Mouse (Mus musculus) forebrain, postnatal 0 days (tissue): ENCODE results near the gene Tctn1. TPM values are rescaled to one million over a fixed set of nuclear protein-coding genes. Genes with fewer than 3 reads are reported as not detected.

ENCODE experiments used
- ATAC-seq: fragments of 200-750 bp; cut with Nextera tagmentation; 2 replicates; pipeline ENCODE4 v1.8.0; 2017; ENCODE audit warnings: mild to moderate bottlenecking, moderate library complexity
- DNase-seq: peaks from one replicate; pipeline ENCODE4 v3.0.0-alpha.2; 2015
- H3K27ac ChIP-seq: fragments of 300-500 bp; sonication (generic); 2 replicates; pipeline ENCODE4 v1.5.1; 2014; ENCODE audit warnings: low read depth, mild to moderate bottlenecking, antibody characterized with exemption, low read length, moderate library complexity, mixed read lengths
- H3K27me3 ChIP-seq: fragments of 300-500 bp; sonication (generic); 2 replicates; pipeline ENCODE4 v1.6.1; 2014; ENCODE audit warnings: mild to moderate bottlenecking, low read length, mixed read lengths; ENCODE audit not compliant: insufficient read depth
- H3K36me3 ChIP-seq: fragments of 300-500 bp; sonication (generic); 2 replicates; pipeline ENCODE4 v1.6.1; 2014; ENCODE audit warnings: mild to moderate bottlenecking, moderate library complexity; ENCODE audit not compliant: insufficient read depth
- H3K4me1 ChIP-seq: fragments of 300-500 bp; sonication (generic); 2 replicates; pipeline ENCODE4 v1.6.1; 2014; ENCODE audit warnings: antibody characterized with exemption; ENCODE audit not compliant: insufficient read depth
- H3K4me2 ChIP-seq: fragments of 300-500 bp; sonication (generic); 2 replicates; pipeline ENCODE4 v1.6.1; 2014; ENCODE audit warnings: low read depth, mild to moderate bottlenecking, moderate library complexity
- H3K4me3 ChIP-seq: fragments of 300-500 bp; sonication (generic); 2 replicates; pipeline ENCODE4 v1.5.1; 2014; ENCODE audit warnings: low read depth, low read length, mixed read lengths
- H3K9ac ChIP-seq: fragments of 300-500 bp; sonication (generic); 2 replicates; pipeline ENCODE4 v1.6.1; 2014; ENCODE audit warnings: mild to moderate bottlenecking
- H3K9me3 ChIP-seq: fragments of 300-500 bp; sonication (generic); 2 replicates; pipeline ENCODE4 v1.6.1; 2016; ENCODE audit warnings: low read length
- CTCF ChIP-seq: sonication (generic); IDR thresholded peaks from 2 replicates; pipeline ENCODE4 v1.5.1; 2016; ENCODE audit warnings: antibody characterized with exemption, control low read depth, low read depth
- WGBS: fragments of 180-500 bp; shearing (Covaris S2); extraction: QIAGEN DNeasy Blood & Tissue Kit; methylation state at CpG from one replicate; pipeline ENCODE4 v1.1.7; 2014; 5-methylcytosine and 5-hydroxymethylcytosine counted together
- polyA plus RNA-seq: library from polyadenylated mRNA; unstranded; fragments of >200 nt; fragmentation: Nextera tagmentation; extraction: Ambion mirVana; gene quantifications from 2 replicates; pipeline ENCODE4 v1.2.1, GENCODE M21; 2015
- total RNA-seq: library from RNA; depleted of rRNA; stranded (reverse); fragments of >200 nt; gene quantifications from 2 replicates; pipeline ENCODE4 v1.2.3, GENCODE M21; 2014

The Tctn1 gene
- total and polyA plus RNA-seq, 2 experiments from 2014 or later: 4.3 to 31.2 TPM

GRCm38 (mm10) chr5:122208909-122209308, 55.4 kb downstream of the Tctn1 start:
- no peaks in the 10 kb centered on the region for H3K27me3 ChIP-seq
- H3K9ac ChIP-seq: no peak overlapping the region
- ATAC-seq (no peak), DNase-seq (no peak)
- H3K4me2 ChIP-seq: no peak overlapping the region
- no peaks in the 10 kb centered on the region for H3K4me1 ChIP-seq
- no peak overlapping the region for H3K27ac ChIP-seq
- no peaks in the 10 kb centered on the region for H3K9me3 ChIP-seq
- H3K36me3 ChIP-seq: no peaks in the 10 kb centered on the region
- no peak for TF ChIP-seq CTCF
- no peak overlapping the region for H3K4me3 ChIP-seq
- WGBS: 48% methylated on average over 6 of the region's 6 CpGs

GRCm38 (mm10) chr5:122206475-122206874, 57.8 kb downstream of the Tctn1 start, which contains the start of gene Hvcn1:
Hvcn1 (plus strand) TSS chr5:122206804.
- no peak for DNase-seq
- ATAC-seq: no peak
- no peaks in the 10 kb centered on the region for H3K4me1 ChIP-seq
- H3K27ac ChIP-seq: no peak within 1 kb of the TSS
- no peak within 1 kb of the TSS for H3K4me2 ChIP-seq
- TF ChIP-seq CTCF: no peak
- H3K27me3 ChIP-seq: no peaks in the 10 kb centered on the region
- H3K9me3 ChIP-seq: no peaks in the 10 kb centered on the region
- no peak within 1 kb of the TSS for H3K9ac ChIP-seq
- 73% methylated on average over 4 of the region's 4 CpGs for WGBS
- no peak within 1 kb of the TSS for H3K4me3 ChIP-seq
- no peaks in the 10 kb centered on the region for H3K36me3 ChIP-seq

- TF ChIP-seq CTCF: no peak
These were observed 60.1 kb downstream of the Tctn1 start for GRCm38 (mm10) chr5:122204180-122204579.

GRCm38 (mm10) chr5:122201904-122202303, 62.4 kb downstream of the Tctn1 start:
- Histone ChIP-seq H3K4me2 (no peak overlapping the region), H3K4me1 (no peaks in the 10 kb centered on the region), H3K9ac (no peak overlapping the region), H3K4me3 (no peak overlapping the region), H3K27me3 (no peaks in the 10 kb centered on the region), H3K27ac (no peak overlapping the region), H3K36me3 (no peaks in the 10 kb centered on the region), H3K9me3 (no peaks in the 10 kb centered on the region)
- ATAC-seq (no peak), DNase-seq (no peak)
- no peak for TF ChIP-seq CTCF
- WGBS: 93% methylated on average over 6 of the region's 6 CpGs

More at GRCm38 (mm10) chr5:122204180-122204579, 60.1 kb downstream of the Tctn1 start:
- H3K27me3 ChIP-seq: no peaks in the 10 kb centered on the region
- H3K4me1 ChIP-seq: no peaks in the 10 kb centered on the region
- whole genome bisulfite sequencing: 78% methylated on average over 2 of the region's 2 CpGs
- H3K36me3 ChIP-seq: no peaks in the 10 kb centered on the region
- DNase-seq (no peak), ATAC-seq (no peak)
- H3K4me3 ChIP-seq: no peak overlapping the region
- H3K9me3 ChIP-seq: no peaks in the 10 kb centered on the region
- H3K4me2 ChIP-seq: no peak overlapping the region
- H3K9ac ChIP-seq: no peak overlapping the region
- H3K27ac ChIP-seq: no peak overlapping the region

GRCm38 (mm10) chr5:122200872-122201271, 63.4 kb downstream of the Tctn1 start:
- H3K36me3 ChIP-seq: no peaks in the 10 kb centered on the region
- H3K4me3 ChIP-seq: no peak overlapping the region
- ATAC-seq: no peak
- 92% methylated on average over 4 of the region's 4 CpGs for WGBS
- H3K4me1 ChIP-seq: no peaks in the 10 kb centered on the region
- H3K9me3 ChIP-seq: no peaks in the 10 kb centered on the region
- no peak overlapping the region for H3K27ac ChIP-seq
- no peak for DNase-seq
- H3K4me2 ChIP-seq: no peak overlapping the region
- TF ChIP-seq CTCF: no peak
- H3K27me3 ChIP-seq: no peaks in the 10 kb centered on the region
- H3K9ac ChIP-seq: no peak overlapping the region

GRCm38 (mm10) chr5:122192347-122192746, 71.9 kb downstream of the Tctn1 start:
- TF ChIP-seq CTCF: no peak
- Histone ChIP-seq H3K36me3 (no peaks in the 10 kb centered on the region), H3K9ac (no peak overlapping the region), H3K4me2 (no peak overlapping the region), H3K4me3 (no peak overlapping the region), H3K4me1 (no peaks in the 10 kb centered on the region), H3K27ac (no peak overlapping the region), H3K27me3 (no peaks in the 10 kb centered on the region), H3K9me3 (no peaks in the 10 kb centered on the region)
- ATAC-seq: no peak
- no peak for DNase-seq
- WGBS: 65% methylated on average over 3 of the region's 4 CpGs

- H3K27ac ChIP-seq: no peak overlapping the region
- WGBS: 69% methylated on average over 12 of the region's 12 CpGs
- H3K4me3 ChIP-seq: no peak overlapping the region
- no peak overlapping the region for H3K9ac ChIP-seq
- H3K4me1 ChIP-seq: no peaks in the 10 kb centered on the region
- DNase-seq (no peak), ATAC-seq (no peak)
- no peak overlapping the region for H3K4me2 ChIP-seq
- no peaks in the 10 kb centered on the region for H3K27me3 ChIP-seq
- no peak for TF ChIP-seq CTCF
- H3K36me3 ChIP-seq: no peaks in the 10 kb centered on the region
- H3K9me3 ChIP-seq: no peaks in the 10 kb centered on the region
These were observed 72.8 kb downstream of the Tctn1 start for GRCm38 (mm10) chr5:122191269-122192063.
